Mouse (Mus musculus): ENCODE results near the gene Ankrd44. TPM values are rescaled to one million over a fixed set of nuclear protein-coding genes. Genes with fewer than 3 reads are reported as not detected.

The Ankrd44 gene
- total RNA-seq, 1 experiment from 2014 or later: 51.0 TPM

DNA sequence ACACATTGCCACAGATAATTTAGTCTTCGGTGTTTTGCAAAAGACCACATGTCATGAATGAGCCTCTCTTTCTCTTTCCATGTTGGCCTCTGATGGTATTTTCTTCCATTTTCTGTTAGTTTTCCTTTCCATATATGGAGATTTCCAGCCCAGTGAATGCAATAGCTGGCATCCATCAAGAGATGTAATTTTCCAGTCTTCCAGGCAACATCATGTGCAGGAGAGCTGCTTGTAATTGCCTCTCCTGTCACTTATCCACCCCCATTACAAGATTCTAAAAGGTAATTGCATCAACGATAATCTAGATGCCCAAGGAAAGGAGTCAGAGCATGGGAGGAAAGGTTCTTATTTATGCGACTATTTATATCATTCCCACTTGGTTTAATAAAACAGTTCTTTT is 188.7 kb downstream of the Ankrd44 start:
- ATAC-seq (replicated peaks; ENCODE audit: low read depth, poor library complexity, severe bottlenecking): no peak

DNA sequence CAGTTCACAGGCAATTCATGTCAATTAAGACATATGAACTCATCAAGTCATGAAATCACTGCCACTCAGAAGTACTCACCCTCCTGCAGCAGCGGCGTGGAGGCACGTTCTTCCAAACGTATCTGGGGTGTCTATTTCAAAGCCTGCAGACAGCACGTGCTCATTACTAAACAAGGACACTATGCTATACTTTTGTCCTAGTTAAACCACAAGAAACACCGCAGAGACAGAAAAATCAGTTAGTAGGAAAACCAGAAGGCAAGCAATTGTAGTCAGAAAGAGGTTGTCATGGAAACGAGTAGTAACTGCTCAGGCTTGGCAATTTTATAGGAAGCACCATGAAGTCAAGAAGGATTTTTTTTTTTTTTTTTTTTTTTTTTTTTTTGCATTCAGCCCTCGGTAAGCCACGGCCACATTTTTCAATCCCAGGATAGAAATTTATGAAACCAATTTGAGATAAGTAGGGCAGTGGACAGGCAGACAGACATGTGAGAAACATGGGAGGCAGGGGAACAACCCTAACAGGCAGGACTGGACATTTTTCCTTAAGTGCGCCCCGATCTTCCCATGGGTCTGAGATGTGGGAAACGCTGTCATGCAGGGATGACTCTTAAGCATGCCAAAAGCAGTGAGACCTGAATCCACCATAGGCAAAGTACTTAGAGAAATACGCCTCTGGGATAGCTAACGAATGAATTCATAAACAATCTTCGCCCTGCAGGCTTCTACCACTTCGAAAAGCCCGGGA is 191.1 kb downstream of the Ankrd44 start:
- no peak for ATAC-seq (replicated peaks; ENCODE audit: low read depth, poor library complexity, severe bottlenecking)

- ATAC-seq (replicated peaks; ENCODE audit: low read depth, poor library complexity, severe bottlenecking): no peak
Observed at GRCm38 (mm10) chr1:54729316-54729715, 196.9 kb downstream of the Ankrd44 start.

GRCm38 (mm10) chr1:54726555-54726954 is 199.6 kb downstream of the Ankrd44 start:
- ATAC-seq (replicated peaks; ENCODE audit: low read depth, poor library complexity, severe bottlenecking): no peak

DNA sequence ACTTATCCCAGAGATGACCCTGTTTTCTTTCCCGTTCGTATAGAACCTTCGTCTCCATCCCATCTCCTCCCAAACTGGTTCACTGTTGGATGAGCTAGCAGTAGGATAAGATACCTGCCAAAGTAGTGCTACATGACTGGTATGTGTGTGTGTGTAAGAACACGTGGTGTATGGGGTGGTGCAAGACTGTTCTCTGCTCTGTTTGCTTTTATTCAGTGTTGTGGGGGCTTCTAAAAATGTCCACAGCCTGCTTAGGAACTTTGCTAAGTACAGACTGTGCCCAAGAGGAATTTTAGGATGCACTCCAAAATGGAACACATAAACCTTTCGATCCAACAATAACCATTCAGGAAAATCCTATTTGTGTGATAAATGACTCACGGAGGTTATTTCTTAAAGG is 209.3 kb downstream of the Ankrd44 start:
- ATAC-seq (replicated peaks; ENCODE audit: low read depth, poor library complexity, severe bottlenecking): no peak

- no peak for ATAC-seq (replicated peaks; ENCODE audit: low read depth, poor library complexity, severe bottlenecking)
Observed at GRCm38 (mm10) chr1:54715061-54715760, 211.0 kb downstream of the Ankrd44 start.

GRCm38 (mm10) chr1:54713231-54714173 is 212.7 kb downstream of the Ankrd44 start:
- ATAC-seq (replicated peaks; ENCODE audit: low read depth, poor library complexity, severe bottlenecking): no peak

DNA sequence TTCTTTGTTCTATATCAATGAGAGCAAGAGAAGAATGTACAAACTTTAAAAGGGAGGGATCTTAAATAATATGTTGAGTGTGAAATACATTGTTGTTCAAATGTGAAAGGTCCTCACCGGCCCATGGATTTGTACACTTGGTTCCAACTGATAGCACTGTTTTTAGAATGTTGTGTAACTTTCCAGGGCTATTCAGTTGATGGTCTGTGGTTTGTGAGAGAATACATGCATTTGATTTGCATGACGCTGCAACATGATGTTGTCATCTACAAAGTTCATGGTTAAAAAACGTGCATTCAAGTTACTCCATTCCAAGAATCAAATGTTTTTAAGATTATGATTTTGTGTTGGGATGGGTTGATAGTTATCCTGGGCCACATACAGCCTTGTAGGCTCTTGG is 214.6 kb downstream of the Ankrd44 start:
- 0 out of 2 replicates have a peak, but pooled peaks have one; percentile 25 for ATAC-seq (replicated peaks; ENCODE audit: low read depth, poor library complexity, severe bottlenecking)

DNA sequence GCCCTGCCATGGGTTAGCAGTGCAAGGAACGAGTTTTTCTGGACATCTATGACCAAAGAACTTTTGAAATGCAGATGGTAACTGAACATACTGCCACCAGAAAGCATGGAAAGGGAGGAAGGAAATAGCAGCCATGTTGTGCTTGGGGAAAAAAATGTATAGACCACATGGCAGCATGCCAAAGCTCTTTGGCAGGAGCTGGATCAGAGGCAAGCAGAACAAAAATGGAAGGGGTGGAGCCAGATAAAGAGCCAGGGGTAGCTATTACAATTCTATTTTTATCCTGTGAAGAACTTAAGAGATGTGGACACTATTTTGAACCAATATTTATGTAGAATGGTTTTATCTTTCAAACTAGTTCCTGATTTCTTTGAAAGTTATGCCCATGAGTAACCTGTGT is 215.6 kb downstream of the Ankrd44 start:
- ATAC-seq (replicated peaks; ENCODE audit: low read depth, poor library complexity, severe bottlenecking): peak; percentile 50

DNA sequence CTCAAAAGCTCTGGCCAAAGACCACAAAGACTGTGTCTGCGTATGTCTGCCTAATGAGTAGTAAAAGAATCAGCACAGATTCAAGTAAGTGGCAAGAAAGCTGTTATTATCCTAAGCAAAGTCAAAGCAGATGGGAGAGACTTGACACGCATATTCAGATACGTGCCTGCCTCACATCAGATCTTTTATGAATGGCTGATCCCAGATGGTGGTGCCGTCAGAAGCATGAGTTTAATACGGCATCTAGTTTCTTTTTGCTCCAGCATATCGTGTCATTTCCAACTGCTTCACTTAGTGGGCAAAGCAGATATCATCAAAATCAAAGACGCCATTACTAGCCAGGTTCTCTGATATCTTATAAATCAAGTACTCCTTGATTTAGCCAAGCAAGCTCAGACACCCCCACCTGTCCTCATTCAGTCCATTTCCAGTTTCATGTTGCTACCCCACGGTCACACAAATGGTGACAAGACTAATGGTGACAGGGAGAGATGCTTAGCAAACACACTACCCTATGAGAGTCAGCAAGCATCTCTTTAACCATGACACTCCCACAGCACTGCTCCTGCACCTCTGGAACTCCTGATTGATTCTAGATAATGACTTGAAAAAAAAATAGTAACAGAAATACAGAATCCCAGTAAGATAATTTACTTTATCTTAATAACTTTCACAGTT is 218.2 kb downstream of the Ankrd44 start:
- ATAC-seq (replicated peaks; ENCODE audit: low read depth, poor library complexity, severe bottlenecking): no peak

GRCm38 (mm10) chr1:54707036-54707887 is 218.9 kb downstream of the Ankrd44 start:
- no peak for ATAC-seq (replicated peaks; ENCODE audit: low read depth, poor library complexity, severe bottlenecking)

- ATAC-seq (replicated peaks; ENCODE audit: low read depth, poor library complexity, severe bottlenecking): 0 out of 2 replicates have a peak, but pooled peaks have one; percentile 50
Observed at GRCm38 (mm10) chr1:54706621-54707020, 219.6 kb downstream of the Ankrd44 start.

DNA sequence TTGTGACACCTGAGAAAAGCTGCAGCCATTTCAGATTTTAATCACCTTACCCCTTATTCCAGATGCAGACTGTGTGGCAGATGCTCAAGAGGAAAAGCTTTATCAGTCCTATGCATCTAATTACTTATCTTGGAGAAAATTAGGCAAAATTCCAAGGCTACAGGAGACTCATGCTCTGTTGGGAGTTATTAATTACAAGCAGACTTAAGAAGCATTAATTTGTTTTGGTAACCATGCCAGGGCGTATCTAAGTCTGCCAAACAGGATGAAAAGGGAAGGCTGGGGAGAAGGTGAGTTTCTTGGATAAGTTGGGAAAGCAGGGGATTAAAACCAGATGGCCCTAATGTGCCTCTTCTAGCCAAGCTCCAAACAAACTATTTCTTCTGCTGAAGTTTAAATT is 222.7 kb downstream of the Ankrd44 start:
- ATAC-seq (replicated peaks; ENCODE audit: low read depth, poor library complexity, severe bottlenecking): no peak

DNA sequence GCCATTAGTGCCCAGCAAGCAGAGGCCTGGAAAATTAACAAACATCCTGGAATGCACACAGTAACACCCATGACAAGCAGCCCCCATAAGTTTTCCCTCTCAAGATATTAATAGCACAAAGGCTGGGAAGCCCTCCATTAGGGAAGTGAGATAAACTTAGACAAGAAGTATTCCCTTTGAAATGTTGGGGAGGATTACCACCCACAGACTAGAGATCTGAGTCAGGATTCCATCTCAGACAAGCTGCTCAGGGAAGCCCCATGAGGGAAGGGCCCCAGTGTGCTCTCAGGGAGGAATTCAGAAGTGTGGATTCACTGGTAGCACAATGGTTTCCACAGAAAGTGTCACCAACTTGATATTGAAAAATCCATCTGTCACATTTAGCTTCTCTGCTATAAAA is 223.3 kb downstream of the Ankrd44 start:
- ATAC-seq (replicated peaks; ENCODE audit: low read depth, poor library complexity, severe bottlenecking): no peak

DNA sequence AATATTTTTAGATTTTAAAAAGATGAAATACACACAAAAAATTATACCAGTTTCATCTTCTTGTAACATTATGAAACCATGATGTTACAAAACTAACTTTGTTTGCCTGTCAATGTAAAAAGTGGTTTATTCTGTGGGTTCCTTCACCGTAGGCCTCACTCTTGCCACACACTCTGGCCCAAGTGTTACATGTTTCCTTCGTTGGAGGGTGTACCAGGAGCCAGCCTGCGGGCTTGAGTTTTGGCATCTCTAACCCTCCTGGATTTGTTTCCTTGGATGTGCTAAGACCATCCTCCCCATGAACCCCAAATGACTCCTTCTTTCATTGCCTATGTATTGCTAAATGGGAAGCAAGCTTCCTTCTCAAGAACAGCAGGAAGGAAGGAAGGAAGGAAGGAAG is 230.8 kb downstream of the Ankrd44 start:
- peak; percentile 35; the same call in 1 of the 2 replicates for ATAC-seq (replicated peaks; ENCODE audit: low read depth, poor library complexity, severe bottlenecking)

DNA sequence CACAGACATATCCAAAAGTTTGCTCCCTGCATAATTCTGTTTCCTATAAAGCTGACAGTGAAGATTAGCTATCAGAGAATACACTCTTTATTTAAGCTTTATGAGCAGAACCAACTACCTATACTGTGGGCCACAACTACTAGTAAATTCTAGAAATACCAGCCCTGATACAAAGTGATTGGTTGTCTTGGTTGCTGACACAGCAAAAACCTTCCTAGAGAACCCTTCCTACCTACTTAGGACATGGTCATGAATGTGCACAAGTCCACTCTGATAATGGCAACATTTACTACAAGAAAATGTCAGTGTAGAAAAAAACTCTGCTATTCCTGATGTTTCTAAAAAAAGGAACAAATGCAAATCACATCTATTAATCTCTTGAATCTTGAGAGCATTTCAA is 234.4 kb downstream of the Ankrd44 start:
- ATAC-seq (replicated peaks; ENCODE audit: low read depth, poor library complexity, severe bottlenecking): no peak

DNA sequence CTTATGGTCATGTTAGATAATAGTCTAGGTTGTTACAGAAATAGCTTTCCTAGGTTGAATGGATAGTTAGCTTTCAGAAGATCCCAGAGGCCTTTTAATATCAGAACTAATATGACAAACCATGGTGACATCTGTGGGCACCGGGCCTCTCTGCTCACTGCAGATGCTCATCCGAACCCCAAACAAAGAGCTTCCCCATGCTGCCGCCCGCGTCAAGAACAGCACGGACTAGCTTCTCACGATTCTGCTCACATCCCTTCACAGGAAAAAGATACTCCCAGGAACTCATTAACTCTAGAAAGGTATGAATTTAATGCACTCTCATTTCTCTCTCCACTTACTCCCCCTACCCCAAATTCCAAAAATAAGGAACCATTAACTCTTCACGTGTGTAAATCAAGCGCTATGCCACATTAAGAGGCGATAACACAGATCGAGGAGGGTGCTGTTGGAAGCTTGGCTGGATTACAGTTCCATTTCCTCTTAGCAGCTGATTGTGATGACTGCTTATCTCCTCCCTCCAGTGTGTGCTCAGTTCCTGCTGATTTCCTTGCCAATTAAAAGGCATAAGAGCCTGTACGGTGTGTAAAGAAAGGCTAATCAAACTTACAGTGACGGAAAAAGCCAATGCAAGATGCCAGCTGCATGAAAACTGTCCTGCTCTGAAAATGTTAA is 235.8 kb downstream of the Ankrd44 start:
- ATAC-seq (replicated peaks; ENCODE audit: low read depth, poor library complexity, severe bottlenecking): peak; percentile 98

- ATAC-seq (replicated peaks; ENCODE audit: low read depth, poor library complexity, severe bottlenecking): no peak
Observed at GRCm38 (mm10) chr1:54688441-54688840, 237.7 kb downstream of the Ankrd44 start.
